Mouse (Mus musculus): Measurements from ENCODE around the gene Spata3.

GRCm38 (mm10) chr1:85981738-85982357 is 34.8 kb upstream of the Spata3 start:
- TF ChIP-seq CTCF (IDR thresholded peaks at IDR 0.05; ENCODE audit: low read depth, low read length) = no peak
- no peak for TF ChIP-seq POLR2A (IDR thresholded peaks at IDR 0.05; ENCODE audit: borderline replicate concordance, low read depth, low read length)

Measured in bone marrow macrophage, adult 2 months (primary cell).